Mouse (Mus musculus) adipocyte (in vitro differentiated cells): ENCODE data around the gene Dscam.

Experiments used
- DNase-seq: peaks from one replicate; pipeline ENCODE4 v3.0.0-alpha.2; 2016; ENCODE audit warnings: low spot score

Gene Dscam

GRCm38 (mm10) chr16:96877271-96877670 lies 293.3 kb downstream of the Dscam start:
- DNase-seq: no peak

GRCm38 (mm10) chr16:96872799-96873198 lies 297.8 kb downstream of the Dscam start:
- DNase-seq: no peak

GRCm38 (mm10) chr16:96857571-96857970 lies 313.0 kb downstream of the Dscam start:
- DNase-seq: peak; percentile 41

GRCm38 (mm10) chr16:96855060-96855459 lies 315.5 kb downstream of the Dscam start:
- DNase-seq: no peak

- DNase-seq: peak; percentile 18
Observed at GRCm38 (mm10) chr16:96852383-96852782, 318.2 kb downstream of the Dscam start.

- DNase-seq: no peak
Observed at GRCm38 (mm10) chr16:96848916-96849315, 321.6 kb downstream of the Dscam start.

- no peak for DNase-seq
Observed at GRCm38 (mm10) chr16:96846585-96846984, 324.0 kb downstream of the Dscam start.

GRCm38 (mm10) chr16:96846113-96846512 lies 324.4 kb downstream of the Dscam start:
- no peak for DNase-seq

GRCm38 (mm10) chr16:96845475-96846098 lies 325.0 kb downstream of the Dscam start:
- no peak for DNase-seq

- no peak for DNase-seq
Observed at GRCm38 (mm10) chr16:96843691-96844400, 326.7 kb downstream of the Dscam start.

- DNase-seq: no peak
Observed at GRCm38 (mm10) chr16:96842829-96843360, 327.7 kb downstream of the Dscam start.

GRCm38 (mm10) chr16:96819649-96820048 lies 350.9 kb downstream of the Dscam start:
- DNase-seq: no peak

GRCm38 (mm10) chr16:96806298-96806697 lies 364.3 kb downstream of the Dscam start:
- no peak for DNase-seq

- DNase-seq: no peak
Observed at GRCm38 (mm10) chr16:96802636-96803035, 367.9 kb downstream of the Dscam start.

- DNase-seq: no peak
Observed at GRCm38 (mm10) chr16:96801650-96802237, 368.8 kb downstream of the Dscam start.

GRCm38 (mm10) chr16:96795431-96795830 lies 375.1 kb downstream of the Dscam start:
- peak; percentile 50 for DNase-seq

GRCm38 (mm10) chr16:96791307-96791706 lies 379.2 kb downstream of the Dscam start:
- DNase-seq: no peak

GRCm38 (mm10) chr16:96788286-96788685 lies 382.3 kb downstream of the Dscam start:
- DNase-seq: no peak

- DNase-seq: no peak
Observed at GRCm38 (mm10) chr16:96779021-96779420, 391.5 kb downstream of the Dscam start.

- no peak for DNase-seq
Observed at GRCm38 (mm10) chr16:96774245-96774644, 396.3 kb downstream of the Dscam start.

- DNase-seq: no peak
Observed at GRCm38 (mm10) chr16:96767985-96768384, 402.6 kb downstream of the Dscam start.

- no peak for DNase-seq
Observed at GRCm38 (mm10) chr16:96767508-96767907, 403.0 kb downstream of the Dscam start.

- no peak for DNase-seq
Observed at GRCm38 (mm10) chr16:96761225-96761624, 409.3 kb downstream of the Dscam start.
